Mouse (Mus musculus) lung, postnatal 0 days (tissue): Measurements from ENCODE around the gene Hmox1. TPM values are rescaled to one million over a fixed set of nuclear protein-coding genes. Genes with fewer than 3 reads are reported as not detected.

Experiments
- ATAC-seq: fragments of 200-750 bp; cut with Nextera tagmentation; 2 replicates; pipeline ENCODE4 v1.8.0; 2017; ENCODE audit warnings: moderate library complexity
- DNase-seq: peaks from one replicate; pipeline ENCODE4 v3.0.0-alpha.2; 2016; ENCODE audit warnings: low spot score
- H3K27ac ChIP-seq: fragments of 300-500 bp; sonication (generic); 2 replicates; pipeline ENCODE4 v1.5.1; 2014; ENCODE audit warnings: antibody characterized with exemption, mild to moderate bottlenecking, low read length, mixed read lengths
- H3K27me3 ChIP-seq: fragments of 300-500 bp; sonication (generic); replicated peaks from 2 replicates; pipeline ENCODE4 v1.6.1; 2014; ENCODE audit warnings: low read length, mixed read lengths; ENCODE audit not compliant: insufficient read depth
- H3K36me3 ChIP-seq: fragments of 300-500 bp; sonication (generic); 2 replicates; pipeline ENCODE4 v1.6.1; 2014; ENCODE audit warnings: low read length, mixed read lengths; ENCODE audit not compliant: insufficient read depth
- H3K4me1 ChIP-seq: fragments of 300-500 bp; sonication (generic); 2 replicates; pipeline ENCODE4 v1.6.1; 2014; ENCODE audit warnings: antibody characterized with exemption, low read depth, low read length, mixed read lengths; ENCODE audit not compliant: insufficient read depth
- H3K4me2 ChIP-seq: fragments of 300-500 bp; sonication (generic); replicated peaks from 2 replicates; pipeline ENCODE4 v1.6.1; 2014; ENCODE audit warnings: low read depth, mild to moderate bottlenecking, low read length, moderate library complexity, mixed read lengths
- H3K4me3 ChIP-seq: fragments of 300-500 bp; sonication (generic); 2 replicates; pipeline ENCODE4 v1.5.1; 2014; ENCODE audit warnings: low read depth, low read length
- H3K9ac ChIP-seq: fragments of 300-500 bp; sonication (generic); replicated peaks from 2 replicates; pipeline ENCODE4 v1.6.1; 2014; ENCODE audit warnings: low read depth, mild to moderate bottlenecking
- H3K9me3 ChIP-seq: fragments of 300-500 bp; sonication (generic); 2 replicates; pipeline ENCODE4 v1.6.1; 2016; ENCODE audit warnings: low read length, mixed read lengths
- CTCF ChIP-seq: IDR thresholded peaks from 2 replicates; pipeline ENCODE4 v1.5.1; 2016; ENCODE audit warnings: antibody characterized with exemption, mild to moderate bottlenecking
- EP300 ChIP-seq: IDR thresholded peaks from 2 replicates; pipeline ENCODE4 v1.6.1; 2016; ENCODE audit warnings: antibody characterized with exemption, mild to moderate bottlenecking, control low read depth
- WGBS: fragments of 180-500 bp; shearing (Covaris S2); extraction: QIAGEN DNeasy Blood & Tissue Kit; methylation state at CpG from one replicate; pipeline ENCODE4 v1.1.7; 2014; 5-methylcytosine and 5-hydroxymethylcytosine counted together
- polyA plus RNA-seq: library from polyadenylated mRNA; unstranded; fragments of >200 nt; fragmentation: Nextera tagmentation; extraction: Ambion mirVana; gene quantifications from 2 replicates; pipeline ENCODE4 v1.2.1, GENCODE M21; 2015

The Hmox1 gene
- polyA plus RNA-seq, 1 experiment from 2014 or later = 33.6 TPM

DNA sequence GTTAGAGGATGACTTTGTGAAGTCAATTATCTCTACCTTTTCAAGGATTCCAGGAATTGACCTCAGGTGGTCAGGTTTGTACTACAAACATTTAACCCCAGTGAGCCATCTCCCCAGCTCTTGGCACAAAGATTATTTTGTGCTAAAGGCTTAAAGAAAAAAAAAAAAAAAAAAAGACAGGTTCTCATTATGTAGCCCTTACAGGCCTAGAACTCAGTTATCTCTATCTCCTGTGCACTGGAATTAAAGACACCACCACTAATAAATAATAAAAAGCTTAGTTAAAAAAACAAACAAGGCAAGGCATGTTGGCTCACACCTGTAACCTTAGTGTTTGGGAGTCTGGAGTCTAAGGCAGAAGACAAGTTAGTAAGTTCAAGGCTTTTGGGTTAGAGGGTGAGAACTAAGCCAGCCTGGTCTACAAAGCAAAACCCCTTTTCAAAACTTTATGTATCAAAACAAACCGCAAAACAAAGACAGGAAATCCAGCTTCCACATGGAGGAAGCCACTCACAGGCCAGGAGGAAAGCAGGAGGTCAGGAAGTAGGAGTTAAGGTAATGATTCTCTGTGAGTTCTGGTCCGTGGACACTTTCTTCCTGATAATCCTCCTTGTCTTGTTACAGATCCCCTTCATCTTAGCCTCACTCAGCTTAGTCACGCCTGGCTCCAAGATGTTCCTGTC lies 8.9 kb upstream of the Hmox1 start:
- H3K36me3 ChIP-seq = no peaks in the 10 kb centered on the region
- H3K27me3 ChIP-seq = no peaks in the 10 kb centered on the region
- peak overlapping the region; percentile 38 for H3K27ac ChIP-seq
- WGBS = 52% methylated on average over 3 of the region's 3 CpGs
- no peak for ATAC-seq
- no peak overlapping the region for H3K4me2 ChIP-seq
- no peak overlapping the region for H3K9ac ChIP-seq
- peaks cover 12% of the 10 kb centered on the region; the same call in 1 of the 2 replicates for H3K4me1 ChIP-seq
- H3K9me3 ChIP-seq = no peaks in the 10 kb centered on the region
- TF ChIP-seq EP300 = no peak
- no peak for TF ChIP-seq CTCF
- no peak overlapping the region for H3K4me3 ChIP-seq
- peak; percentile 28 for DNase-seq

DNA sequence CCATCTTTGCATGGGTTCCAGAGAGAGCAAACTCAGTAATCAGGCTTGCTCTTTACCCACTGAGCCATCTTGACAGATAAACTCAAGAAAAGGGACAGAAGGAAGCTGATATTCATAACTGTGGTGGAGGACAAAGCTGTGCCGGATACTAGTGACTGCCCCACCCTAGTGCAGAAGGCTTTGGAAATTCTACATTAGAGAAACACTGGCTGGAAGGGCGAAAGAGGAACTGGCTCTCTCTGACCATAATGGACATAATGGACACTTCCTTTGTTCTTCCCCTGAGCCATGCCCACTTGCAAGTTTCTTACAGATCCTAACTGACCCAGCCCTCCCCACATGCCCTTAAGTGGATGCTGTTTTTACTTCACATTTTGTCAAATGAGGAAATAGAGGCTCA lies 7.4 kb upstream of the Hmox1 start:
- no peaks in the 10 kb centered on the region for H3K27me3 ChIP-seq
- no peak overlapping the region for H3K9ac ChIP-seq
- H3K4me2 ChIP-seq = no peak overlapping the region
- H3K4me1 ChIP-seq = peaks cover 12% of the 10 kb centered on the region; the same call in 1 of the 2 replicates
- ATAC-seq = no peak
- H3K27ac ChIP-seq = 0 out of 2 replicates have a peak overlapping the region, but pooled peaks have one; percentile 38
- no peaks in the 10 kb centered on the region for H3K36me3 ChIP-seq
- H3K4me3 ChIP-seq = no peak overlapping the region
- no peaks in the 10 kb centered on the region for H3K9me3 ChIP-seq
- TF ChIP-seq EP300 = peak; percentile 44
- TF ChIP-seq CTCF = no peak
- peak; percentile 58 for DNase-seq
- WGBS = 61% methylated on average over 2 of the region's 2 CpGs

DNA sequence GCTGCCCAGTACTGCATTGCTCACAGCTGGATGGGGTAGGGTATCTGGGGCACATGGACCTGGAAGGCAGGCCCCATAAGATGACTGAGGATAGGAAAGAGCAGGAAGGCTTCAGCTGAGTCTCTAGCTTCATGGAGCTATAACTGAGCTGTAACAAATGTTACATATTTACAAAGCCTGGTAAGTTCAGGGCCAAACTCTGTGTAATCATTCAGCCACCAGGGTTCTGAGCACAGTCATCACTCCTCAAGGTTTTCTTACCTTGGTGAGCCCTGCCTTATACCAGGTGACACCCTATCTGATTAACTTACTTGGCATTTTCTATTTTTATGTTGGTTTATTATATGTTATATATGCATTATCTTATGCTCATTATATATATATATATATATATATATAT lies 6.3 kb upstream of the Hmox1 start:
- no peak for TF ChIP-seq EP300
- TF ChIP-seq CTCF = no peak
- no peaks in the 10 kb centered on the region for H3K36me3 ChIP-seq
- H3K4me1 ChIP-seq = peaks cover 12% of the 10 kb centered on the region; the same call in 1 of the 2 replicates
- H3K9ac ChIP-seq = no peak overlapping the region
- DNase-seq = no peak
- H3K27me3 ChIP-seq = no peaks in the 10 kb centered on the region
- no peaks in the 10 kb centered on the region for H3K9me3 ChIP-seq
- H3K4me2 ChIP-seq = no peak overlapping the region
- no peak overlapping the region for H3K4me3 ChIP-seq
- no peak overlapping the region for H3K27ac ChIP-seq
- no peak for ATAC-seq

DNA sequence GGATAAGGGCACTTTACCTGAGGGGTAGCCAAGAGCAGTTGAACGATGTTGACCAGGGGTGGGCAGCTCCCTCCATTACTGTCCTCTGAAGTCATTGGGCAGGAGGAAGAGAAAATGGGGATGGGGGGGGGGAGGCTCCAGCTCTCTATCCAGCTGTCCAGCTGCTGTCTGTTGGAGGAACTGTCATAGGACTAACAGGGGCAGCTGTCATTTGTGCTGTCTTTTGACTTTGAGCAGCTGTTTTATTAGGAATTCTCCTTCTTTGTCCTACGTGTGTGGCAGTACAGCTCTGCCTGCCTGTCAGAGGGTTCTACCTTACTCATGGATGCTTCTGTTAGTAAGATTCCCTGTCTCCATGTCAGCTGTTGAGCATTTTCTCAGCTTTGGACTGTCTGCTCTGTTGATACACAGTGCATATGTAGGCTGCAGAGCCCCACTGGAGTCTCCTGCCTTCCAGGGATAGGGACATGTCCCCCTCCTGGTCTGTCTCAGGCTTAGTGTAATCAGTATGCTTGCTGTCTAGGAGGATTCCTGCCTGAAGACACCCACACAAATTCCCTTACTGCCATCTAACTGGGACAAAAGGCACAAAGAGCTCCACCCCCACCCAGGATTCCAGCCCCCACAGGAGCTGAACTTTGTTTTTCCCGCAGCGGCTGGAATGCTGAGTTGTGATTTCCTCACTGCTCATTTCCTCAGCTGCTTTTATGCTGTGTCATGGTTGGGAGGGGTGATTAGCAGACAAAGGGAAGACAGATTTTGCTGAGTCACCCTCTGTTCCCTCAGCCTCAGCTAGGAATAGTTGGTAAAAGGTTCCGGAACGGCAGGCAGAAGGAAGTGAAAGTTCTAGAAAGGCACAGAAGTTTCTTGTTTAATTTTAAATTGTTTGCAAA lies 4.2 kb upstream of the Hmox1 start:
- Histone ChIP-seq H3K27ac (peak overlapping the region; percentile 92), H3K36me3 (no peaks in the 10 kb centered on the region), H3K4me1 (peaks cover 12% of the 10 kb centered on the region; the same call in 1 of the 2 replicates), H3K27me3 (no peaks in the 10 kb centered on the region), H3K9ac (0 out of 2 replicates have a peak overlapping the region, but pooled peaks have one; percentile 16), H3K4me3 (peak overlapping the region; percentile 28; the same call in 1 of the 2 replicates), H3K9me3 (no peaks in the 10 kb centered on the region), H3K4me2 (peak overlapping the region; percentile 48)
- 3% methylated on average over 6 of the region's 6 CpGs for WGBS
- TF ChIP-seq EP300 = peak; percentile 91
- TF ChIP-seq CTCF = no peak
- peak; percentile 98 for DNase-seq
- peak; percentile 70 for ATAC-seq

DNA sequence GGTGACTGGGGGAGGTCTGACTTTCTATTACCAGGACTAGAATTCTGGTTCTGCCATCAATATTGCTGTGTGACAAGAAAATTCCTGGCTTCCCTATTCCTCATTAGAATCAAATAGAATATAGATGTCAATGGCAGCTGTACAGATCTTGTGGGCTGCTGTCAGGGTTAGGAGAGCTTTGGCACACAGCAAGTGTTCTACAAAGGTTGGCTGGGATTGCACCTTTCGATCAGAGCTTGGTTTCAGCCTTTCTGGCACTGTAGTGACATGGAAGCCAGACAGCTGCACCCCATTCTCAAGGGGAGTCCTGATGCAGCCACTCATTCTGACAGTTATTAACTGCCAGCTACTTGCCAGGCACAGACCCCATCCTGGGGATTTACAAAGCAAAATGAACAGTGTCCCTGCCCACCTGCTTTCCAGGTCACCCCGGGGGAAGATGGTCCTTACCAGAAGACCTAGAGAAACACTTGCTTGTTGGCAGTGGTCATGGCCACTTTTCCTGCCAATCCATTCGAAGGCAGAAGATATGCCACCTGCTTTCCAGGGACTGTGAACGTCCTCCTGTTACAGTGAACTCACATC lies 2.5 kb upstream of the Hmox1 start:
- ATAC-seq (no peak), DNase-seq (no peak)
- 76% methylated on average over 4 of the region's 4 CpGs for WGBS

DNA sequence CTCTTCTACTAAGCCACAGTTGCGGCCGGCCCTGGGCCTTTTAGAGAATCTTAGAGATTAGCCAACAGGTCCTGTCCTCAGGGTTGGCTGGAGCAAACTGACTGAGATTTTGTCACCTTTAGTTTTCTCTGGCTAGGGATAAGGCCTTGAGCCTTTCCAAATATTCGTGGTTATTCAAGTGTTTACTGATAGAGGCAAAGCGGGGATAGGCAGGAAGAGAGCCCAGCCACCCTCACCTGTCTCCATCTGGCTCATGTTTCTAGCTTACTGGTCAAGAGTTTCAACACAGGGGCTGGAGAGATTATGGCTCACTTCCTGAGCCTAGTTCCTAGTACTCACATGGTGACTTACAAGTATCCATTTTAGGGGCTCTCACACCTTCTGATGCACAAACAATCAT lies 9.5 kb downstream of the Hmox1 start:
- H3K27ac ChIP-seq = no peak overlapping the region
- no peak overlapping the region for H3K4me2 ChIP-seq
- H3K9ac ChIP-seq = no peak overlapping the region
- H3K4me1 ChIP-seq = no peaks in the 10 kb centered on the region
- H3K4me3 ChIP-seq = no peak overlapping the region
- H3K27me3 ChIP-seq = no peaks in the 10 kb centered on the region
- no peaks in the 10 kb centered on the region for H3K36me3 ChIP-seq
- H3K9me3 ChIP-seq = no peaks in the 10 kb centered on the region
- TF ChIP-seq EP300 (no peak), CTCF (no peak)
- ATAC-seq (peak; percentile 52), DNase-seq (peak; percentile 30)
- WGBS = 65% methylated on average over 4 of the region's 4 CpGs

More for the DNA sequence above, 2.5 kb upstream of the Hmox1 start:
- TF ChIP-seq CTCF (no peak), EP300 (no peak)
- Histone ChIP-seq H3K4me1 (peaks cover 12% of the 10 kb centered on the region; the same call in 1 of the 2 replicates), H3K4me3 (no peak overlapping the region), H3K4me2 (no peak overlapping the region), H3K36me3 (no peaks in the 10 kb centered on the region), H3K27ac (no peak overlapping the region), H3K27me3 (no peaks in the 10 kb centered on the region), H3K9me3 (no peaks in the 10 kb centered on the region), H3K9ac (no peak overlapping the region)
